8 mouse cellular contexts compared by ENCODE assay signal in the genomic region with DNA sequence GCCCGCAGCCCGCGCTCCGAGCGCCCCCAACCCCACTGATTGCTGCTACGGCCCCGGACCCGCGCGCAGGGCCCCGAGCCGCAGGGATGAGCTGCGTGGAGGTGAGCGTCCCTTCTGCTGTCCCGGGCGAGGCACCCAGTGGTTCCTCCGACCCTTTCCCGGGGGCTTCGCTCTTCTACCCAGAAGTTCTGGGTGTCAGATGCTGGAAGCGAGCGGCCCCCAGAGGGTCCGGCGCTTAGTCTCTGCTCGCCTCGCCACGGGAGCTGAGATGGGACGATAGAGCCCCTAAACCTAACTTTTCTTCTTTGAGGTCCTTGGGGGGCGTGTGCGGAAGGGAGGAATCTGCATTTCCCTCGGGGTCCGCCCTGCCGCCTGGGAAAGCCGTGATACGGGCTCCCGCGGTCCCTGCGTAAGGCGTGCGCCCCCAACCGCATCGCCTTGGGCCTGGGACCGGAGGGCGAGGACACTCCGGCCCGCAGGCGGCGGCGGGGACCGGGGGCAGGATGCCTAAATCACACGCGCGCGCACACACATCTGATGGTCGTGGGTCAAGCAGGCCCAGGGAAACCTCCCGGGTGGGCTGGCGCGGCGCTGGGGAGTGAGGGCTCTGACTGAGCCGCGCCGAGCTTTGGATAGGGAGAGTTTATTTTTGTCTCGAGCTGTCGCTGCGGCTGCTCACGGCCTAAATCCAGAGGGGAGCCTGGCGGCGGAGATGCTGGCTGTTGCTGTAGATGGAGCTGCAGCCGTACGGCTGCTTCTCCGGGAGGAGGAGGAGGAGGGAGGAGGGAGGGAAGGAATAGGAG. TPM values are rescaled to one million over a fixed set of nuclear protein-coding genes. Genes with fewer than 3 reads are reported as not detected.
A peak's percentile ranks its signal among the peaks of the same experiment; 100 is the strongest.
DNase-seq lines count a peak whose midpoint lies in the region; ATAC-seq lines count a peak whose summit lies in the region.

No protein-coding gene starts in this region.

- WGBS in hindbrain, embryonic 16.5 days, result under 1% methylated on average over 70 of the region's 70 CpGs
- WGBS in macrophage (ENCODE audit: missing documents), result 2% methylated on average over 58 of the region's 70 CpGs

- peak overlapping the region; percentile 68 for H3K4me3 ChIP-seq in hindbrain, embryonic 16.5 days (ENCODE audit: low read length)
- H3K4me3 ChIP-seq in macrophage (ENCODE audit: inconsistent target), result peak overlapping the region; percentile 42; the same call in 1 of the 2 replicates

- peak; percentile 54 for ATAC-seq in hindbrain, embryonic 16.5 days

- peaks cover 10% of the 10 kb centered on the region for H3K4me1 ChIP-seq in hindbrain, embryonic 16.5 days (ENCODE audit: control insufficient read depth, insufficient read depth, low read depth, low read length)

- peak overlapping the region; percentile 76 for H3K27ac ChIP-seq in hindbrain, embryonic 16.5 days (ENCODE audit: low read depth, low read length)
- no peak overlapping the region for H3K27ac ChIP-seq in macrophage

- no peaks in the 10 kb centered on the region for H3K9me3 ChIP-seq in hindbrain, embryonic 16.5 days (ENCODE audit: control insufficient read depth, low read length)

- H3K4me2 ChIP-seq in hindbrain, embryonic 16.5 days (ENCODE audit: low read length), result peak overlapping the region; percentile 84

- H3K27me3 ChIP-seq in hindbrain, embryonic 16.5 days (replicated peaks; ENCODE audit: control insufficient read depth, insufficient read depth, low read length), result no peaks in the 10 kb centered on the region; the same call in 1 of the 2 replicates

- H3K36me3 ChIP-seq in hindbrain, embryonic 16.5 days (ENCODE audit: control insufficient read depth, insufficient read depth, low read length), result no peaks in the 10 kb centered on the region
- H3K36me3 ChIP-seq in macrophage (ENCODE audit: inconsistent target), result no peaks in the 10 kb centered on the region

- H3K79me2 ChIP-seq in macrophage (ENCODE audit: inconsistent target), result no peaks in the 10 kb centered on the region

- peak; percentile 20 for DNase-seq in WW6 (ENCODE audit: low read depth, low spot score)
- DNase-seq in cerebellum, postnatal 25 days, result peak; percentile 63 to 68
- peak; percentile 67 for DNase-seq in gastrocnemius, adult 18-20 months (ENCODE audit: low spot score)
- DNase-seq in left cerebral cortex, adult 8-10 months (ENCODE audit: low spot score in 2 of 2), result peak; percentile 47 to 62
- peak; percentile 79 for DNase-seq in skeletal muscle tissue, adult 2 months (ENCODE audit: low read depth, low spot score)
- DNase-seq in yolk sac, embryonic 10.5 days (ENCODE audit: low spot score), result no peak

- H3K9ac ChIP-seq in hindbrain, embryonic 16.5 days (ENCODE audit: low read depth, low read length), result peak overlapping the region; percentile 80

RNA-seq across cellular contexts. Expression of gene Samd4, which starts 0.6 kb away (rescaled TPM):
- total RNA-seq in gastrocnemius, adult 18-20 months (2021), result 10 to 100 TPM; 54.5 to 72.9 TPM
- polyA plus RNA-seq in hindbrain, embryonic 16.5 days (2015; fragmentation: Nextera tagmentation; extraction: Ambion mirVana), result 4.7 and 5.3 TPM in 2 replicates
- total RNA-seq in left cerebral cortex, adult 8-10 months (2022), result 10 to 100 TPM; 24.1 to 31.0 (median 26.4) TPM
- 100 to 1,000 TPM in 3 of 26 experiments, 10 to 100 TPM in 12, 1 to 10 TPM in 11; 3.2 to 105 (median 11.8) TPM for total RNA-seq in macrophage (2018; cell fraction: chromatin; rRNA removed)
- 10 to 100 TPM in 12 of 26 experiments, 1 to 10 TPM in 13, under 1 TPM in 1; 0.91 to 19.6 (median 5.0) TPM for total RNA-seq in macrophage (2018; cell fraction: cytosol; rRNA removed)
- total RNA-seq in macrophage (2018; cell fraction: nucleus; rRNA removed), result 10 to 100 TPM in 13 of 26 experiments, 1 to 10 TPM in 13; 1.2 to 89.5 (median 12.6) TPM
- polyA plus RNA-seq in macrophage (2018), result 1.8 to 13.6 TPM (median 8.6 TPM) in 3 replicates

RNA-seq across cellular contexts. Expression of gene Cgrrf1, which starts 51.3 kb away (rescaled TPM):
- total RNA-seq in gastrocnemius, adult 18-20 months (2021), result 10 to 100 TPM; 48.2 to 52.4 TPM
- polyA plus RNA-seq in hindbrain, embryonic 16.5 days (2015; fragmentation: Nextera tagmentation; extraction: Ambion mirVana), result 19.5 and 20.3 TPM in 2 replicates
- total RNA-seq in left cerebral cortex, adult 8-10 months (2022), result 10 to 100 TPM; 31.6 to 38.2 (median 31.9) TPM
- total RNA-seq in macrophage (2018; cell fraction: chromatin; rRNA removed), result 10 to 100 TPM in 24 of 26 experiments, 1 to 10 TPM in 2; 7.5 to 61.0 (median 28.1) TPM
- 10 to 100 TPM; 17.5 to 31.3 (median 24.5) TPM for total RNA-seq in macrophage (2018; cell fraction: cytosol; rRNA removed)
- 10 to 100 TPM; 14.7 to 74.1 (median 25.1) TPM for total RNA-seq in macrophage (2018; cell fraction: nucleus; rRNA removed)
- 21.6 to 33.5 TPM (median 29.1 TPM) in 3 replicates for polyA plus RNA-seq in macrophage (2018)
